Mouse (Mus musculus) myocyte (in vitro differentiated cells): Measurements from ENCODE around the gene Erv3.

Experiments
- CEBPB ChIP-seq: IDR thresholded peaks from 2 replicates; pipeline ENCODE4 v1.6.1; 2011; ENCODE audit warnings: mild to moderate bottlenecking, moderate library complexity; ENCODE audit not compliant: poor library complexity, insufficient read depth, severe bottlenecking
- MAX ChIP-seq: IDR thresholded peaks from one replicate; pipeline ENCODE4 v1.6.1; 2011; ENCODE audit warnings: low read depth, mild to moderate bottlenecking, control low read depth
- MYOG ChIP-seq, 3 experiments: IDR thresholded peaks; one replicate each; pipeline ENCODE4 v1.6.1; 2011; ENCODE audit warnings: control low read depth in 2 of 3, low read depth in 2 of 3, mild to moderate bottlenecking in 2 of 3; ENCODE audit not compliant: insufficient read length in 2 of 3, control insufficient read depth in 1 of 3, insufficient read depth in 1 of 3
- POLR2A ChIP-seq: IDR thresholded peaks from one replicate; pipeline ENCODE4 v1.6.1; 2011; ENCODE audit warnings: low read depth, mild to moderate bottlenecking, control low read depth, moderate library complexity; ENCODE audit not compliant: insufficient read length
- POLR2AphosphoS2 ChIP-seq: IDR thresholded peaks from one replicate; pipeline ENCODE4 v1.6.1; 2011; ENCODE audit warnings: low read depth, control low read depth; ENCODE audit not compliant: insufficient read length
- REST ChIP-seq: IDR thresholded peaks from one replicate; pipeline ENCODE4 v1.6.1; 2011; ENCODE audit warnings: mild to moderate bottlenecking, control low read depth, moderate library complexity; ENCODE audit not compliant: insufficient read depth, insufficient read length
- TCF12 ChIP-seq: IDR thresholded peaks from one replicate; pipeline ENCODE4 v1.6.1; 2011; ENCODE audit warnings: mild to moderate bottlenecking, control low read depth; ENCODE audit not compliant: poor library complexity, insufficient read depth, severe bottlenecking
- USF1 ChIP-seq: IDR thresholded peaks from one replicate; pipeline ENCODE4 v1.6.1; 2011; ENCODE audit warnings: low read depth, mild to moderate bottlenecking, control low read depth, moderate library complexity

GRCm38 (mm10) chr2:131888233-131888632 lies 28.7 kb upstream of the Erv3 start:
- no peak for TF ChIP-seq CEBPB
- TF ChIP-seq MAX: no peak
- TF ChIP-seq POLR2A: no peak
- no peak for TF ChIP-seq POLR2AphosphoS2
- TF ChIP-seq TCF12: no peak
- TF ChIP-seq MYOG (IDR thresholded peaks at IDR 0.05; ENCODE audit: control insufficient read depth in 1 of 3, insufficient read depth in 1 of 3, insufficient read length in 2 of 3, low read depth in 2 of 3): no peak
- TF ChIP-seq USF1: no peak
- TF ChIP-seq REST: no peak
